Mouse (Mus musculus) hindbrain, embryonic 13.5 days (tissue): ENCODE results near the gene Zkscan17. TPM values are rescaled to one million over a fixed set of nuclear protein-coding genes. Genes with fewer than 3 reads are reported as not detected.
"Not testable (repeated sequence)": the region's sequence is repeated elsewhere in the genome, so short reads cannot be mapped to it uniquely, and the experiment has no call there.

Source experiments
- ATAC-seq: fragments of 200-750 bp; cut with Nextera tagmentation; 2 replicates; pipeline ENCODE4 v1.8.0; 2017; ENCODE audit warnings: moderate TSS enrichment; ENCODE audit not compliant: low FRiP score
- H3K27ac ChIP-seq: fragments of 300-500 bp; sonication (generic); 2 replicates; pipeline ENCODE4 v1.5.1; 2015; ENCODE audit warnings: inconsistent platforms, mild to moderate bottlenecking, moderate library complexity
- H3K27me3 ChIP-seq: fragments of 300-500 bp; sonication (generic); 2 replicates; pipeline ENCODE4 v1.6.1; 2015; ENCODE audit warnings: mild to moderate bottlenecking, inconsistent platforms
- H3K36me3 ChIP-seq: fragments of 300-500 bp; sonication (generic); 2 replicates; pipeline ENCODE4 v1.6.1; 2015; ENCODE audit warnings: mild to moderate bottlenecking, inconsistent platforms
- H3K4me1 ChIP-seq: fragments of 300-500 bp; sonication (generic); replicated peaks from 2 replicates; pipeline ENCODE4 v1.6.1; 2015; ENCODE audit warnings: inconsistent platforms
- H3K4me2 ChIP-seq: fragments of 300-500 bp; sonication (generic); 2 replicates; pipeline ENCODE4 v1.6.1; 2015; ENCODE audit warnings: inconsistent platforms, mild to moderate bottlenecking, moderate library complexity
- H3K4me3 ChIP-seq: fragments of 300-500 bp; sonication (generic); 2 replicates; pipeline ENCODE4 v1.5.1; 2015; ENCODE audit warnings: mild to moderate bottlenecking, inconsistent platforms
- H3K9ac ChIP-seq: fragments of 300-500 bp; sonication (generic); 2 replicates; pipeline ENCODE4 v1.6.1; 2015; ENCODE audit warnings: mild to moderate bottlenecking, inconsistent platforms
- H3K9me3 ChIP-seq: fragments of 300-500 bp; sonication (generic); 2 replicates; pipeline ENCODE4 v1.6.1; 2016; ENCODE audit warnings: inconsistent platforms
- WGBS: fragments of 180-500 bp; shearing (Covaris S2); methylation state at CpG from one replicate; pipeline ENCODE4 v1.1.7; 2015; 5-methylcytosine and 5-hydroxymethylcytosine counted together
- polyA plus RNA-seq: library from polyadenylated mRNA; unstranded; fragments of >200 nt; fragmentation: Nextera tagmentation; extraction: Ambion mirVana; gene quantifications from 2 replicates; pipeline ENCODE4 v1.2.1, GENCODE M21; 2015

The Zkscan17 gene
- 14.8 and 15.9 TPM in 2 replicates for polyA plus RNA-seq

DNA sequence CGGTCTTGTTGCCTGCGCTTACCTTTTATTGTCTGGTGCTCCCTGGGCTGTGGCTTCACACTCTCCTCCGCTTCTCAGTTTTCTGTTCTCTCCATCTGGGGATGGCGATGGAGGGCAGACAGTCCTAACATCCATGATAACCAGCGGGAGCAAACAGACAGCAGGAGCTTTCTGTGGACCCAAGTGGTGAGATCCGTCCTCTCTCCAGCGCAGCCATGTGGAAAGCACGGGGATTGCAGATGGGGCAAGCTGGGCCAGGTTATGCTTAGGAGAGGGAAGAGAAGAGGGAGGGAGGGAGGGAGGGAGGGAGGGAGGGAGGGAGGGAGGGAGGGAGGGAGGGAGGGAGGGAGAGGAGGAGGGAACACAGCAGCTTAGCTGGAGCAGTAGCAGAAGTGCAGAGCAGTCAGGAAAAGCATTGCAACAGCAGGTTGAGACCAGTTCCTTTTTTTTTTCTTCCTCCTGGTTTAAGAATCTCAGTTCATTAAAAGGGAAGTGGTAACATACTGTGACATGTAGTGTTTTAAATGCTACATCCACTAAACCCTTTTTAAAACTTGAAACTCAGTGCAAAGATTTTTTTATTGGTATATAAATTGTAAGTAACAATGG lies at the start of gene Zkscan17:
Gene Zkscan17 (minus strand): TSS at position 280 of the 609 bp plus-strand sequence.
- Histone ChIP-seq H3K4me2 (no peak within 1 kb of the TSS), H3K4me1 (peaks cover 5% of the 10 kb centered on the region; the same call in 1 of the 2 replicates), H3K9me3 (no peaks in the 10 kb centered on the region), H3K4me3 (no peak within 1 kb of the TSS), H3K27me3 (no peaks in the 10 kb centered on the region), H3K27ac (no peak within 1 kb of the TSS), H3K9ac (no peak within 1 kb of the TSS), H3K36me3 (no peaks in the 10 kb centered on the region)
- WGBS: 46% methylated on average over 8 of the region's 8 CpGs
- ATAC-seq: no peak

DNA sequence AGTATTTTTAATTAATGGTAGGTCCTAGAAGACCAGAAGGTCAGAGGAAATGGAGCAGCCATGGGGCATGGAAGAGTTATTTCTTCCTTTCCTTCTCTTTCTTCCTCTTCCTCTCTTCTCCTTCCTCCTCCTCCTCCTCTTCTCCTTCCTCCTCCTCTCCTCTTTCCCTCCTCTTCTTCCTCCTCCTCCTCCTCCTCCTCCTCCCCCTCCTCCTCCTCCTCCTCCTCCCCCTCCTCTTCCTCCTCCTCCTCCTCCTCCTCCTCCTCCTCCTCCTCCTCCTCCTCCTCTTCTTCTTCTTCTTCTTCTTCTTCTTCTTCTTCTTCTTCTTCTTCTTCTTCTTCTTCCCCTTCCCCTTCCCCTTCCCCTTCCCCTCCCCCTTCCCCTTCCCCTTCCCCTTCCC lies 49.6 kb upstream of the Zkscan17 start, which contains the start of gene Olfr222:
Gene Olfr222 (minus strand): TSS at position 101 of the 400 bp plus-strand sequence.
- not testable (repeated sequence) for H3K4me3 ChIP-seq, H3K27ac ChIP-seq, H3K9me3 ChIP-seq, H3K27me3 ChIP-seq, H3K36me3 ChIP-seq, H3K9ac ChIP-seq, H3K4me2 ChIP-seq, H3K4me1 ChIP-seq, ATAC-seq

DNA sequence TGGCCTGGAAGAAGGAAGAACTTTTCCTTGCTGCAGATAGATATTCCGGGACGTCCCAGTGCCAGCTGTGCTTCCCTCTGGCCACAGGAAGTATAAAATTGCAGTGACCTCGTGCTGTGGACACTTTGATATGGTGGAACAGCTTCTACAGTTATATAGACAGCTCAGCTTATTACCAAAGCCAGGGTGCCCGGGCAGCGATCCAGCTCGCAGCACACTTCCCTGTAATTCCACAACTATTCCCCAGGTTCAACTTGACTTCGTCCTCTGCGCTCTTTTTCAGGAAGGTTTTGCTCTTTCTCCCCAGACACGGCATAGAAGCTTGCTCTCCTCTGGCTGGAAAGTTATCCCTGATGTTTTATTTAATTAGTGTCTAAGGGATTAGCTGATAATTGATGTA lies 49.2 kb upstream of the Zkscan17 start:
- H3K36me3 ChIP-seq: no peaks in the 10 kb centered on the region
- H3K9me3 ChIP-seq: no peaks in the 10 kb centered on the region
- no peak overlapping the region for H3K9ac ChIP-seq
- H3K27me3 ChIP-seq: 0 out of 2 replicates have a peak, but pooled peaks cover 8% of the 10 kb centered on the region
- no peaks in the 10 kb centered on the region for H3K4me1 ChIP-seq
- no peak overlapping the region for H3K27ac ChIP-seq
- WGBS: 74% methylated on average over 9 of the region's 9 CpGs
- no peak overlapping the region for H3K4me2 ChIP-seq
- no peak for ATAC-seq
- H3K4me3 ChIP-seq: no peak overlapping the region

DNA sequence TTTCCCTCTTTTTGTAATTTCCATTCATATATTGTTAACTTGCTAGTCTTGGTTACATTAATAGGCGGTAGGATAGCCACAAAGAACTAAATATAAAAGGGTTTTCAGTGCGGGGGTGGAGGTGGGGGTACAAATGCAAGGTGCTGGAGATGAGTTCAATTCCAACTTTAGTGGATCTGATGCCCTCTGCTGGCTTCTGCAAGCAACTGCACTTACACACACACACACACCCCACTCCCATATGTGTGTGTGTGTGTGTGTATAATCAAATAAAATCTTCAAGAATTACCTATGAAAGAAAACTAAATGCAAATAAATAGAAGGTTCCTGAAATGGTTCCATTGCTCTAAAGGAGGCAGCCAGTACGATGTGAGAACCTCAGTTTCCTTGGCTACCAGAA lies 42.8 kb upstream of the Zkscan17 start:
- no peak for ATAC-seq
- Histone ChIP-seq H3K27me3 (0 out of 2 replicates have a peak, but pooled peaks cover 8% of the 10 kb centered on the region), H3K4me3 (no peak overlapping the region), H3K4me2 (no peak overlapping the region), H3K9ac (no peak overlapping the region), H3K27ac (no peak overlapping the region), H3K4me1 (no peaks in the 10 kb centered on the region), H3K36me3 (no peaks in the 10 kb centered on the region), H3K9me3 (no peaks in the 10 kb centered on the region)
- 62% methylated on average over 3 of the region's 3 CpGs for WGBS

DNA sequence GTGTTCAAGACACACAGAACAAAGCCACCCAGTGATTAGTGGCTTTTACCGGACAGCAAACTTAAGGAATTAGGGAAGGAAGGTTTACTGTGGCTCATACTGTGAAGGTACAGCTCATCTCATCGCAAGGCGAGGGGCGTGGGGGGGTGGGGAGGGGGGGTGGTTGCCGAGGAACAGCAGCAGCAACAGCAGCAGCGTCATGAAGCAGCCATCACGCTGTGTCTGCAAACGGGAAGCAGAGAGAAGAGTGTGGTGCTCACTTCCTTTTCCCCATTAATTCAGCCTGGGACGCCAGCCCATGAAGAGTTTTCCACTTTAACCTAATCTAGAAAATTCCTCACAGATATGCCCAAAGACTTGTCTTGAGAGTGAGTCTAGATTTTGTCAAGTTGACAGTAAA lies 36.3 kb upstream of the Zkscan17 start:
- no peak overlapping the region for H3K9ac ChIP-seq
- no peak overlapping the region for H3K27ac ChIP-seq
- no peaks in the 10 kb centered on the region for H3K36me3 ChIP-seq
- H3K4me2 ChIP-seq: no peak overlapping the region
- no peak overlapping the region for H3K4me3 ChIP-seq
- no peaks in the 10 kb centered on the region for H3K4me1 ChIP-seq
- WGBS: 67% methylated on average over 9 of the region's 9 CpGs
- no peaks in the 10 kb centered on the region for H3K9me3 ChIP-seq
- no peak for ATAC-seq
- H3K27me3 ChIP-seq: no peaks in the 10 kb centered on the region

DNA sequence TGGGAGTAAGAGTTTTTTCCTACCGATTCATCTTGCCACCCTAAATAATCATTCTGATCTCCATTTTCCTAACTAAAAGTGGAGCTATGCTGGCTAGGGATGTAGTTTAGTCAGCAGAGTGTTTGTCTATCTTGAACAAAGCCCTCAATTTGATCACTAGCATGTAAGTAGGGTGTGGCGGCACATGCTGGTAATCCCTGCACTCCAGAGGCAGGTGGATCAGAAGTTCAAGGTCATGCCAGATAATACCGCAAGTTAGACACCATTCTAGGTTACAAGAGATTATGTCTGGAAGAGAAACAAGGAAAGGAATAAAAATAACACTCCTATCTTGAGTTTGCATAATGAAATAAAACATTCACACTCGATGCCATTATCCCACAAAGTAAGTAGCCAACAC lies 35.8 kb upstream of the Zkscan17 start:
- Histone ChIP-seq H3K4me2 (no peak overlapping the region), H3K27me3 (no peaks in the 10 kb centered on the region), H3K4me1 (no peaks in the 10 kb centered on the region), H3K9ac (no peak overlapping the region), H3K27ac (no peak overlapping the region), H3K4me3 (no peak overlapping the region), H3K36me3 (no peaks in the 10 kb centered on the region), H3K9me3 (no peaks in the 10 kb centered on the region)
- WGBS: 97% methylated on average over 4 of the region's 4 CpGs
- no peak for ATAC-seq

DNA sequence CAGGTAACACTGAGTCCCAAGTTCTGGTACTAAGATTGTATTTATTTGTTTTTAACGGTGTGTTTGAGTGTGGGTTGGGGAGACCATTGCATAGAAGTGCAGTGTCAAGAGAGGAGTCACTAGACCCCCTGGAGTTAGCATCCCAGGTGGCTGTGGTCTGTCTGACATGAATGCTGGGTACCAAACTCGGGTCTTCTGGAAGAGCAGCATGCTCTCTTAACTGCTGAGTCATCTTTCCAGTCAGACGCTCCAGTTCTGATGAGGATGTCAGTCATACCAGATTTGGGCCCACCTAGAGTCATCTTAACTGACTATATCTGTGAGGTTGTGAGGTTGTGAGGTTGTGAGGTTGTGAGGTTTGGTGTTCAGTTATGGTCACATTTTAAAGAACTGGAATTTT lies 34.4 kb upstream of the Zkscan17 start:
- H3K4me3 ChIP-seq: no peak overlapping the region
- WGBS: 77% methylated on average over 3 of the region's 3 CpGs

DNA sequence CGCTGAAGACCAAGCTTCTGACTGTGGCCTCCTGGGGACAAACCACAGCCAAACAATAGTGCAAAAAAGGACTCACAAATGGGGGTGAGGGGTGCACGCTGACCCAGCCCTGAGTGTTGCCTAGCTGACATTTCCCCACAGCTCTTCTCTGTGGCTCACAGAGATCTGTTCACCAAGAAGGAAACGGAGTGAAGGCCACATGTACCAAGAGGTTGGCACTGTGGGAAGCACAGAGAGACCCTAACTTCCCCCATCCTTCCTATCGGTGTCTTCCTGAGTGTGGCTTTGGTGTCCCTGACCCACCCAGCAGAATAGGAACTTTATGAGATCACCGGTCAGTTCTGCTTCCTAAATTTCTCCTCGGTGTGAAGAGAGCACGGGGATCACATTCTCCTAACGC lies 28.0 kb upstream of the Zkscan17 start:
- H3K36me3 ChIP-seq: no peaks in the 10 kb centered on the region
- WGBS: 75% methylated on average over 8 of the region's 8 CpGs
- H3K9me3 ChIP-seq: no peaks in the 10 kb centered on the region
- H3K27ac ChIP-seq: no peak overlapping the region
- H3K4me3 ChIP-seq: no peak overlapping the region
- no peaks in the 10 kb centered on the region for H3K4me1 ChIP-seq
- no peak overlapping the region for H3K4me2 ChIP-seq
- no peaks in the 10 kb centered on the region for H3K27me3 ChIP-seq
- H3K9ac ChIP-seq: no peak overlapping the region
- ATAC-seq: no peak

More for the DNA sequence above, 34.4 kb upstream of the Zkscan17 start:
- Histone ChIP-seq H3K36me3 (no peaks in the 10 kb centered on the region), H3K4me2 (no peak overlapping the region), H3K9ac (no peak overlapping the region), H3K9me3 (no peaks in the 10 kb centered on the region), H3K27ac (no peak overlapping the region), H3K4me1 (no peaks in the 10 kb centered on the region), H3K27me3 (no peaks in the 10 kb centered on the region)
- no peak for ATAC-seq

DNA sequence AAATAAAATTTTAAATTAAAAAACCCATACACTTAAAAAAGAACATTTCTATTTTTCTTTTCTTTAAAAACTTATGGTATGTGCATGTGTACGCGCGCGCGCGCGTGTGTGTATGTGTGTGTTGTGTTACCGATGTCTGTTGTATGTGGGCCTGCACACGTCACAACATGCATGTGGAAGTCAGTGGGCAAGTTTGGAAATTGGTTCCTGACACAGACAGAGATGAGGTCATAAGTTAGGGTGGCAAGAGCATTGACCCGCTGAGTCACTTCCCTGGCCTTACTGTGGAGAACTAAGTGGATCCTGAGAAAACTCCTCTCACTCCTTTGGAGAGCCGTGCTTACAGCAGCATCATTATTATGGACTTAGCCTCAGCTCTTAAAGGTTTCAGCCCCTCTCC lies 27.6 kb upstream of the Zkscan17 start:
- 95% methylated on average over 11 of the region's 11 CpGs for WGBS
- no peak for ATAC-seq
- H3K9me3 ChIP-seq: no peaks in the 10 kb centered on the region
- H3K4me3 ChIP-seq: no peak overlapping the region
- H3K4me1 ChIP-seq: no peaks in the 10 kb centered on the region
- no peak overlapping the region for H3K27ac ChIP-seq
- H3K36me3 ChIP-seq: no peaks in the 10 kb centered on the region
- H3K27me3 ChIP-seq: no peaks in the 10 kb centered on the region
- no peak overlapping the region for H3K4me2 ChIP-seq
- H3K9ac ChIP-seq: no peak overlapping the region

DNA sequence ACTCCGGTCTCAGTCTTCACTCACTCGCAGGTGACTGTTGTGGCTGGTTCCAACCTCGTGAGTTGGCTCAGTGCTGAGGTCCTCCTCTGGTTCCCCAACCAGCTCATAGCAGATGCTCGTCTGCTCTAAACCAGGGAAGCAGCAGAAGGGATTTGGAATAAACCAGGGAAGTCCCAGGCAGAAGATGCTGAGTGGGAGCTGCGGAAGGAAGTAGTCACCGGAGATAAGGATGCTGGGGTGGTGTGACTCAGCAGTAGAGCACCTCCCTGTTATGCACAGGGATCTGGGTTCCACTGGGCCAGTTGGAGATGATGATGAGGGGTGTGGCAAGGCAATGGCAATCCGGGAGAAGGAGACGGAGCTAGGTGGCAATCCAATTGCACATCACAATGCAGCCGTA lies 17.5 kb upstream of the Zkscan17 start:
- no peak overlapping the region for H3K9ac ChIP-seq
- H3K4me1 ChIP-seq: 0 out of 2 replicates have a peak, but pooled peaks cover 4% of the 10 kb centered on the region
- ATAC-seq: no peak
- WGBS: 89% methylated on average over 9 of the region's 9 CpGs
- no peaks in the 10 kb centered on the region for H3K36me3 ChIP-seq
- H3K27ac ChIP-seq: no peak overlapping the region
- H3K9me3 ChIP-seq: no peaks in the 10 kb centered on the region
- no peak overlapping the region for H3K4me2 ChIP-seq
- no peak overlapping the region for H3K4me3 ChIP-seq
- H3K27me3 ChIP-seq: no peaks in the 10 kb centered on the region

DNA sequence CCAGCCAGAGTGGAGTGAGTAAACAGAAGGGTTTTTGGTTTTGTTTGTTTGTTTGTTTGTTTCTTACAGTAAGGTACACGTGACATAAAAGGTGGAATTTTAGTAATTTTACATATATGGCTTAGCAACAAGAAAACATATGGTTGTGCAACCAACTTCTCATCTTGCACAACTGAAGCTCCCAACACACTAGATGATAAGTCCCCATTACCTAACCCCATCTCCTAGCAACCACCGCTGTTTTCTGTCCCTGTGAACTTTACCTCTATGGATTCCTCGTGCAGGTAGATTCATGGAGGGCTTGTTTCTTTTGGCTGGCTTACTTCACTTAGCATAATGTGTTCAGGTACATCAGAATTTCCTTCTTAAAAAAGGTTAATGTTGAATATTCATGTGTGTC lies 16.8 kb upstream of the Zkscan17 start:
- Histone ChIP-seq H3K4me2 (no peak overlapping the region), H3K9ac (no peak overlapping the region), H3K9me3 (no peaks in the 10 kb centered on the region), H3K4me3 (no peak overlapping the region), H3K36me3 (no peaks in the 10 kb centered on the region), H3K27ac (no peak overlapping the region), H3K27me3 (no peaks in the 10 kb centered on the region), H3K4me1 (0 out of 2 replicates have a peak, but pooled peaks cover 4% of the 10 kb centered on the region)
- 90% methylated on average over 3 of the region's 3 CpGs for WGBS
- no peak for ATAC-seq

DNA sequence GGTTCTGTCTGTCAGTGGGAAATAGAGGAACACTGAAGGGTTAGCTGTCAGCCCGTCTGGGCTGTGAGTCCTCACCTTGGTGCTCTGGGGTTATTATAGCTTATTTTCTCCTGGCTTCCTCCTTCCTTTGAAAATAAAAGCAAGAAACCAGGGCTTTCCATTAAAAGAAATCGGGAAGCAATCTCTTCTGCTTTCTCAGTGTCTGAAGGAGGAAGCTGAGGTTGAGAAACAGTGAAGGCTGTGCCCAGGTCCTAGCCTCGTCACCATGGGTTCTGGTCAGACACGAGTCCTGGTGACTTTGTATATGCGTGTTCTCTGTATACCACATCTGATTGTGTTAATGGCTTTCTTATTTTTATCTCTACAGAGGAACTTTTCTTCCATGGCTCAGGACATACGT lies 15.9 kb upstream of the Zkscan17 start:
- Histone ChIP-seq H3K4me1 (0 out of 2 replicates have a peak, but pooled peaks cover 4% of the 10 kb centered on the region), H3K36me3 (no peaks in the 10 kb centered on the region), H3K27ac (no peak overlapping the region), H3K27me3 (no peaks in the 10 kb centered on the region), H3K9me3 (no peaks in the 10 kb centered on the region), H3K9ac (no peak overlapping the region), H3K4me2 (no peak overlapping the region), H3K4me3 (no peak overlapping the region)
- 87% methylated on average over 6 of the region's 6 CpGs for WGBS
- no peak for ATAC-seq

DNA sequence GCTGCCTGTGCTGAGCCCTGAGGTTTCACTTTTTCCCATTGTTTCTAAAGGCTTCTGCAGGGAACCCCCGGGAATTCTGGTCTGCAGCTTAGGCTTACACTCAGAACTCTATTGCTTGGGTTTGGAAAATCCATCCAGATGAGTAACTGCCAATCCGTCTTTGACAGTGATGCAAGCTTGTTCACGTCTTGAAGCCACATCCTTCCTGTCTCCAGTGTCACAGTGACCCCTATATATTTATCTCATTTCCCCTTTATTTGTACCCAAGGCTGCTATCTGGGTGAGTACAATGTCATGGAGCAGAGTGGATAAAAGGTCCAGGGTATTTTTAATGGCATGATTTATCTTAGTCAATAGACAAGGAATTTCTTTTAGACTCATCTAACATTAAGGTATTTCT lies 14.8 kb upstream of the Zkscan17 start, which contains the start of gene Nlrp3:
Gene Nlrp3 (plus strand): TSS at position 245 of the 400 bp plus-strand sequence.
- ATAC-seq: no peak
- H3K27ac ChIP-seq: no peak within 1 kb of the TSS
- 58% methylated on average over 3 of the region's 3 CpGs for whole genome bisulfite sequencing

More for the DNA sequence above, 14.8 kb upstream of the Zkscan17 start, which contains the start of gene Nlrp3:
- Histone ChIP-seq H3K9me3 (no peaks in the 10 kb centered on the region), H3K36me3 (no peaks in the 10 kb centered on the region), H3K4me3 (no peak within 1 kb of the TSS), H3K4me1 (0 out of 2 replicates have a peak, but pooled peaks cover 4% of the 10 kb centered on the region), H3K9ac (no peak within 1 kb of the TSS), H3K27me3 (no peaks in the 10 kb centered on the region), H3K4me2 (no peak within 1 kb of the TSS)
